Mouse (Mus musculus) megakaryocyte, embryonic 14.5 days (primary cell): ENCODE results near the gene Gab1.

ENCODE experiments used
- FLI1 ChIP-seq: IDR thresholded peaks from 2 replicates; pipeline ENCODE4 v1.6.1; 2012; ENCODE audit warnings: low read length, inconsistent platforms, mixed read lengths
- GATA1 ChIP-seq: IDR thresholded peaks from 3 replicates; pipeline ENCODE4 v1.6.1; 2012; ENCODE audit warnings: mixed read lengths, low read length, inconsistent platforms, borderline replicate concordance

DNA sequence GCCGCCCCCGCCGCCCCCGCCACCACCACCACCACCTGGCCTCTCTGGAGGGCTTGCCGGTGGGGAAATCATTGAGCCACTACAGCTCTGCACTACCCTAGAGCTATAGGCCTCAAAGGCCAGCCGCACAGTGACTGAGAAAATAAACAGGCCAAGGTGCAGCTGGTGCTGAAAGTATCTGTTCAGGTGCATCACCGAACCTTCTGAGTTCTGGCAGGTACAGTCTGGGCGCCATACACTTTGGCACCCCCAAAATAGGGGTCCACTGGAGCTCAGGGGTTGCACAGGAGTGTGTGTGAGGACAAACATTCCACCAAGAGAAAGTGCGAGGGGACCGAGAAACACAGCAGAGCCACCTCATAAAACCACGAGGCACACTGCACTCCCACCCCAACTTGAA, 31.7 kb downstream of the Gab1 start:
- no peak for TF ChIP-seq GATA1
- TF ChIP-seq FLI1 = no peak
